Mouse (Mus musculus): ENCODE data around the gene Atp6v1a. TPM values are rescaled to one million over a fixed set of nuclear protein-coding genes. Genes with fewer than 3 reads are reported as not detected.
A peak's percentile ranks its signal among the peaks of the same experiment; 100 is the strongest.

Gene Atp6v1a
- polyA plus RNA-seq, 1 experiment from 2014 or later = 91.6 TPM

- no peaks in the 10 kb centered on the region for H3K36me3 ChIP-seq
- H3K4me1 ChIP-seq (replicated peaks) = peaks cover 9% of the 10 kb centered on the region
- H3K27me3 ChIP-seq = no peaks in the 10 kb centered on the region
- WGBS = 85% methylated on average over 4 of the region's 4 CpGs
- H3K9me3 ChIP-seq = no peaks in the 10 kb centered on the region
- H3K27ac ChIP-seq (replicated peaks) = no peak overlapping the region
- H3K4me3 ChIP-seq = no peak overlapping the region
- H3K9ac ChIP-seq = no peak overlapping the region
- no peak overlapping the region for H3K4me2 ChIP-seq
- ATAC-seq (ENCODE audit: low read depth) = no peak
These were observed 29.5 kb upstream of the Atp6v1a start for GRCm38 (mm10) chr16:44168990-44169389.

GRCm38 (mm10) chr16:44165182-44165581 lies 25.7 kb upstream of the Atp6v1a start:
- ATAC-seq (ENCODE audit: low read depth) = no peak
- no peaks in the 10 kb centered on the region for H3K4me1 ChIP-seq (replicated peaks)
- H3K36me3 ChIP-seq = peaks cover 3% of the 10 kb centered on the region; the same call in 1 of the 2 replicates
- no peak overlapping the region for H3K4me3 ChIP-seq
- H3K27ac ChIP-seq (replicated peaks) = no peak overlapping the region
- H3K27me3 ChIP-seq = no peaks in the 10 kb centered on the region
- 63% methylated on average over 3 of the region's 3 CpGs for WGBS
- H3K9ac ChIP-seq = no peak overlapping the region
- H3K4me2 ChIP-seq = no peak overlapping the region
- H3K9me3 ChIP-seq = no peaks in the 10 kb centered on the region

- 93% methylated on average over 2 of the region's 2 CpGs for WGBS
These were observed 24.3 kb upstream of the Atp6v1a start for GRCm38 (mm10) chr16:44163831-44164230.

GRCm38 (mm10) chr16:44159325-44159724 lies 19.8 kb upstream of the Atp6v1a start:
- Histone ChIP-seq H3K4me2 (no peak overlapping the region), H3K36me3 (peaks cover 23% of the 10 kb centered on the region), H3K27ac (replicated peaks) (no peak overlapping the region), H3K9ac (no peak overlapping the region), H3K4me1 (replicated peaks) (no peaks in the 10 kb centered on the region), H3K4me3 (no peak overlapping the region), H3K9me3 (no peaks in the 10 kb centered on the region), H3K27me3 (no peaks in the 10 kb centered on the region)
- ATAC-seq (ENCODE audit: low read depth) = no peak
- WGBS = 93% methylated on average over 7 of the region's 7 CpGs

More at GRCm38 (mm10) chr16:44163831-44164230, 24.3 kb upstream of the Atp6v1a start:
- no peak overlapping the region for H3K4me3 ChIP-seq
- H3K27me3 ChIP-seq = no peaks in the 10 kb centered on the region
- no peak for ATAC-seq (ENCODE audit: low read depth)
- peaks cover 14% of the 10 kb centered on the region for H3K36me3 ChIP-seq
- H3K27ac ChIP-seq (replicated peaks) = no peak overlapping the region
- no peaks in the 10 kb centered on the region for H3K4me1 ChIP-seq (replicated peaks)
- H3K9ac ChIP-seq = no peak overlapping the region
- H3K4me2 ChIP-seq = no peak overlapping the region
- H3K9me3 ChIP-seq = no peaks in the 10 kb centered on the region

GRCm38 (mm10) chr16:44154497-44155057 lies 15.1 kb upstream of the Atp6v1a start:
- H3K36me3 ChIP-seq = peaks cover 16% of the 10 kb centered on the region
- WGBS = 69% methylated on average over 6 of the region's 6 CpGs
- H3K9ac ChIP-seq = no peak overlapping the region
- H3K27me3 ChIP-seq = no peaks in the 10 kb centered on the region
- no peak for ATAC-seq (ENCODE audit: low read depth)
- no peaks in the 10 kb centered on the region for H3K9me3 ChIP-seq
- H3K27ac ChIP-seq (replicated peaks) = no peak overlapping the region
- no peaks in the 10 kb centered on the region for H3K4me1 ChIP-seq (replicated peaks)
- no peak overlapping the region for H3K4me3 ChIP-seq
- no peak overlapping the region for H3K4me2 ChIP-seq

- Histone ChIP-seq H3K4me3 (no peak overlapping the region), H3K4me1 (replicated peaks) (no peaks in the 10 kb centered on the region), H3K4me2 (no peak overlapping the region), H3K9me3 (no peaks in the 10 kb centered on the region), H3K27ac (replicated peaks) (no peak overlapping the region), H3K36me3 (no peaks in the 10 kb centered on the region), H3K27me3 (no peaks in the 10 kb centered on the region), H3K9ac (no peak overlapping the region)
- WGBS = 90% methylated on average over 1 of the region's 1 CpGs
- no peak for ATAC-seq (ENCODE audit: low read depth)
These were observed 9.7 kb upstream of the Atp6v1a start for GRCm38 (mm10) chr16:44149002-44149767.

GRCm38 (mm10) chr16:44141483-44141882 lies 2.0 kb upstream of the Atp6v1a start:
- ATAC-seq (ENCODE audit: low read depth) = no peak
- 51% methylated on average over 6 of the region's 6 CpGs for WGBS
- Histone ChIP-seq H3K4me1 (replicated peaks) (peaks cover 27% of the 10 kb centered on the region), H3K27ac (replicated peaks) (no peak overlapping the region), H3K36me3 (no peaks in the 10 kb centered on the region), H3K27me3 (no peaks in the 10 kb centered on the region), H3K4me3 (no peak overlapping the region), H3K4me2 (peak overlapping the region; percentile 97), H3K9me3 (no peaks in the 10 kb centered on the region), H3K9ac (peak overlapping the region; percentile 22; the same call in 1 of the 2 replicates)

- Histone ChIP-seq H3K9ac (peak overlapping the region; percentile 96), H3K4me2 (peak overlapping the region; percentile 97), H3K27me3 (no peaks in the 10 kb centered on the region), H3K4me3 (peak overlapping the region; percentile 97), H3K9me3 (no peaks in the 10 kb centered on the region), H3K4me1 (replicated peaks) (peaks cover 30% of the 10 kb centered on the region), H3K36me3 (no peaks in the 10 kb centered on the region), H3K27ac (replicated peaks) (peak overlapping the region; percentile 99)
- under 1% methylated on average over 43 of the region's 44 CpGs for WGBS
- peak; percentile 65 for ATAC-seq (ENCODE audit: low read depth)
These were observed 782 bp upstream of the Atp6v1a start for GRCm38 (mm10) chr16:44140186-44140787.

GRCm38 (mm10) chr16:44138979-44139535 lies 448 bp downstream of the Atp6v1a start:
- Histone ChIP-seq H3K4me2 (peak overlapping the region; percentile 97), H3K4me3 (peak overlapping the region; percentile 97), H3K9ac (peak overlapping the region; percentile 96), H3K9me3 (no peaks in the 10 kb centered on the region), H3K4me1 (replicated peaks) (peaks cover 30% of the 10 kb centered on the region), H3K27me3 (no peaks in the 10 kb centered on the region), H3K27ac (replicated peaks) (peak overlapping the region; percentile 99), H3K36me3 (no peaks in the 10 kb centered on the region)
- under 1% methylated on average over 25 of the region's 25 CpGs for WGBS
- peak; percentile 91 for ATAC-seq (ENCODE audit: low read depth)

GRCm38 (mm10) chr16:44138377-44138978 lies 1.0 kb downstream of the Atp6v1a start:
- Histone ChIP-seq H3K4me1 (replicated peaks) (peaks cover 30% of the 10 kb centered on the region), H3K9ac (peak overlapping the region; percentile 96), H3K36me3 (no peaks in the 10 kb centered on the region), H3K9me3 (no peaks in the 10 kb centered on the region), H3K27me3 (no peaks in the 10 kb centered on the region), H3K4me2 (peak overlapping the region; percentile 97), H3K4me3 (peak overlapping the region; percentile 97), H3K27ac (replicated peaks) (peak overlapping the region; percentile 99)
- WGBS = under 1% methylated on average over 24 of the region's 24 CpGs
- peak; percentile 1; the same call in 1 of the 2 replicates for ATAC-seq (ENCODE audit: low read depth)

- Histone ChIP-seq H3K27ac (replicated peaks) (no peak overlapping the region), H3K4me3 (no peak overlapping the region), H3K4me2 (no peak overlapping the region), H3K27me3 (no peaks in the 10 kb centered on the region), H3K4me1 (replicated peaks) (peaks cover 27% of the 10 kb centered on the region), H3K9me3 (no peaks in the 10 kb centered on the region), H3K9ac (no peak overlapping the region), H3K36me3 (no peaks in the 10 kb centered on the region)
- ATAC-seq (ENCODE audit: low read depth) = no peak
- 87% methylated on average over 6 of the region's 6 CpGs for WGBS
These were observed 2.9 kb downstream of the Atp6v1a start for GRCm38 (mm10) chr16:44136511-44137021.

Measured in neural tube, embryonic 13.5 days (tissue).